Mouse (Mus musculus): ENCODE data around the gene Sash3. TPM values are rescaled to one million over a fixed set of nuclear protein-coding genes. Genes with fewer than 3 reads are reported as not detected.
A peak's percentile ranks its signal among the peaks of the same experiment; 100 is the strongest.

The Sash3 gene
- polyA plus RNA-seq, 1 experiment from 2014 or later = 9.6 TPM

- no peak overlapping the region for H3K9ac ChIP-seq (ENCODE audit: low read depth, low read length)
- ATAC-seq (ENCODE audit: low read depth) = peak; percentile 99
- peaks cover 21% of the 10 kb centered on the region for H3K4me1 ChIP-seq (ENCODE audit: control insufficient read depth, low read depth, low read length)
- H3K27ac ChIP-seq (ENCODE audit: low read length) = peak overlapping the region; percentile 61; the same call in 1 of the 2 replicates
- 38% methylated on average over 2 of the region's 2 CpGs for WGBS (ENCODE audit: insufficient replicate concordance)
- H3K36me3 ChIP-seq (ENCODE audit: control insufficient read depth, insufficient read depth) = no peaks in the 10 kb centered on the region
- H3K27me3 ChIP-seq (ENCODE audit: control insufficient read depth, insufficient read depth, low read depth, low read length) = no peaks in the 10 kb centered on the region
- H3K4me2 ChIP-seq (ENCODE audit: low read depth, low read length) = 0 out of 2 replicates have a peak overlapping the region, but pooled peaks have one; percentile 0
- H3K9me3 ChIP-seq (replicated peaks; ENCODE audit: control insufficient read depth, low read length) = no peaks in the 10 kb centered on the region
- H3K4me3 ChIP-seq (ENCODE audit: low read depth, low read length) = no peak overlapping the region
Measured at GRCm38 (mm10) chrX:48153414-48153813, 7.2 kb downstream of the Sash3 start.

GRCm38 (mm10) chrX:48153949-48154348 lies 7.7 kb downstream of the Sash3 start:
- peaks cover 21% of the 10 kb centered on the region for H3K4me1 ChIP-seq (ENCODE audit: control insufficient read depth, low read depth, low read length)
- no peak for ATAC-seq (ENCODE audit: low read depth)
- no peaks in the 10 kb centered on the region for H3K36me3 ChIP-seq (ENCODE audit: control insufficient read depth, insufficient read depth)
- H3K27me3 ChIP-seq (ENCODE audit: control insufficient read depth, insufficient read depth, low read depth, low read length) = no peaks in the 10 kb centered on the region
- H3K4me2 ChIP-seq (ENCODE audit: low read depth, low read length) = 0 out of 2 replicates have a peak overlapping the region, but pooled peaks have one; percentile 0
- WGBS (ENCODE audit: insufficient replicate concordance) = 32% methylated on average over 2 of the region's 2 CpGs
- H3K27ac ChIP-seq (ENCODE audit: low read length) = peak overlapping the region; percentile 61; the same call in 1 of the 2 replicates
- H3K9me3 ChIP-seq (replicated peaks; ENCODE audit: control insufficient read depth, low read length) = no peaks in the 10 kb centered on the region
- 0 out of 2 replicates have a peak overlapping the region, but pooled peaks have one; percentile 9 for H3K9ac ChIP-seq (ENCODE audit: low read depth, low read length)
- H3K4me3 ChIP-seq (ENCODE audit: low read depth, low read length) = no peak overlapping the region

- no peak for ATAC-seq (ENCODE audit: low read depth)
- Histone ChIP-seq H3K9me3 (replicated peaks; ENCODE audit: control insufficient read depth, low read length) (no peaks in the 10 kb centered on the region), H3K27ac (ENCODE audit: low read length) (no peak overlapping the region), H3K4me1 (ENCODE audit: control insufficient read depth, low read depth, low read length) (peaks cover 21% of the 10 kb centered on the region), H3K36me3 (ENCODE audit: control insufficient read depth, insufficient read depth) (no peaks in the 10 kb centered on the region), H3K27me3 (ENCODE audit: control insufficient read depth, insufficient read depth, low read depth, low read length) (no peaks in the 10 kb centered on the region), H3K4me2 (ENCODE audit: low read depth, low read length) (no peak overlapping the region), H3K4me3 (ENCODE audit: low read depth, low read length) (no peak overlapping the region), H3K9ac (ENCODE audit: low read depth, low read length) (no peak overlapping the region)
- 72% methylated on average over 6 of the region's 6 CpGs for WGBS (ENCODE audit: insufficient replicate concordance)
Measured at GRCm38 (mm10) chrX:48155489-48155888, 9.3 kb downstream of the Sash3 start.

- Histone ChIP-seq H3K9ac (ENCODE audit: low read depth, low read length) (no peak overlapping the region), H3K27me3 (ENCODE audit: control insufficient read depth, insufficient read depth, low read depth, low read length) (no peaks in the 10 kb centered on the region), H3K4me2 (ENCODE audit: low read depth, low read length) (no peak overlapping the region), H3K9me3 (replicated peaks; ENCODE audit: control insufficient read depth, low read length) (no peaks in the 10 kb centered on the region), H3K4me1 (ENCODE audit: control insufficient read depth, low read depth, low read length) (peaks cover 20% of the 10 kb centered on the region), H3K4me3 (ENCODE audit: low read depth, low read length) (no peak overlapping the region), H3K27ac (ENCODE audit: low read length) (no peak overlapping the region), H3K36me3 (ENCODE audit: control insufficient read depth, insufficient read depth) (no peaks in the 10 kb centered on the region)
- 71% methylated on average over 8 of the region's 8 CpGs for WGBS (ENCODE audit: insufficient replicate concordance)
- ATAC-seq (ENCODE audit: low read depth) = no peak
Measured at GRCm38 (mm10) chrX:48157396-48157795, 11.2 kb downstream of the Sash3 start.

GRCm38 (mm10) chrX:48158229-48158919 lies 12.1 kb downstream of the Sash3 start:
- ATAC-seq (ENCODE audit: low read depth) = no peak
- Histone ChIP-seq H3K27ac (ENCODE audit: low read length) (no peak overlapping the region), H3K4me3 (ENCODE audit: low read depth, low read length) (no peak overlapping the region)

GRCm38 (mm10) chrX:48169892-48170291 lies 23.7 kb downstream of the Sash3 start:
- Histone ChIP-seq H3K4me2 (ENCODE audit: low read depth, low read length) (no peak overlapping the region), H3K4me3 (ENCODE audit: low read depth, low read length) (no peak overlapping the region), H3K9ac (ENCODE audit: low read depth, low read length) (no peak overlapping the region), H3K27ac (ENCODE audit: low read length) (no peak overlapping the region), H3K9me3 (replicated peaks; ENCODE audit: control insufficient read depth, low read length) (no peaks in the 10 kb centered on the region), H3K4me1 (ENCODE audit: control insufficient read depth, low read depth, low read length) (no peaks in the 10 kb centered on the region), H3K36me3 (ENCODE audit: control insufficient read depth, insufficient read depth) (no peaks in the 10 kb centered on the region), H3K27me3 (ENCODE audit: control insufficient read depth, insufficient read depth, low read depth, low read length) (no peaks in the 10 kb centered on the region)
- ATAC-seq (ENCODE audit: low read depth) = no peak
- 61% methylated on average over 1 of the region's 1 CpGs for WGBS (ENCODE audit: insufficient replicate concordance)

More at GRCm38 (mm10) chrX:48158229-48158919, 12.1 kb downstream of the Sash3 start:
- H3K36me3 ChIP-seq (ENCODE audit: control insufficient read depth, insufficient read depth) = no peaks in the 10 kb centered on the region
- no peaks in the 10 kb centered on the region for H3K9me3 ChIP-seq (replicated peaks; ENCODE audit: control insufficient read depth, low read length)
- 70% methylated on average over 11 of the region's 11 CpGs for WGBS (ENCODE audit: insufficient replicate concordance)
- no peak overlapping the region for H3K4me2 ChIP-seq (ENCODE audit: low read depth, low read length)
- peaks cover 10% of the 10 kb centered on the region for H3K4me1 ChIP-seq (ENCODE audit: control insufficient read depth, low read depth, low read length)
- no peak overlapping the region for H3K9ac ChIP-seq (ENCODE audit: low read depth, low read length)
- no peaks in the 10 kb centered on the region for H3K27me3 ChIP-seq (ENCODE audit: control insufficient read depth, insufficient read depth, low read depth, low read length)

GRCm38 (mm10) chrX:48170368-48170767 lies 24.1 kb downstream of the Sash3 start:
- 30% methylated on average over 1 of the region's 1 CpGs for WGBS (ENCODE audit: insufficient replicate concordance)
- Histone ChIP-seq H3K9ac (ENCODE audit: low read depth, low read length) (no peak overlapping the region), H3K27ac (ENCODE audit: low read length) (no peak overlapping the region), H3K27me3 (ENCODE audit: control insufficient read depth, insufficient read depth, low read depth, low read length) (no peaks in the 10 kb centered on the region), H3K4me1 (ENCODE audit: control insufficient read depth, low read depth, low read length) (no peaks in the 10 kb centered on the region), H3K36me3 (ENCODE audit: control insufficient read depth, insufficient read depth) (no peaks in the 10 kb centered on the region), H3K4me2 (ENCODE audit: low read depth, low read length) (no peak overlapping the region), H3K9me3 (replicated peaks; ENCODE audit: control insufficient read depth, low read length) (no peaks in the 10 kb centered on the region), H3K4me3 (ENCODE audit: low read depth, low read length) (no peak overlapping the region)
- no peak for ATAC-seq (ENCODE audit: low read depth)

GRCm38 (mm10) chrX:48181844-48182243 lies 35.6 kb downstream of the Sash3 start:
- Histone ChIP-seq H3K36me3 (ENCODE audit: control insufficient read depth, insufficient read depth) (no peaks in the 10 kb centered on the region; the same call in 1 of the 2 replicates), H3K9ac (ENCODE audit: low read depth, low read length) (no peak overlapping the region), H3K27me3 (ENCODE audit: control insufficient read depth, insufficient read depth, low read depth, low read length) (no peaks in the 10 kb centered on the region), H3K4me2 (ENCODE audit: low read depth, low read length) (no peak overlapping the region), H3K4me3 (ENCODE audit: low read depth, low read length) (no peak overlapping the region), H3K27ac (ENCODE audit: low read length) (no peak overlapping the region), H3K4me1 (ENCODE audit: control insufficient read depth, low read depth, low read length) (no peaks in the 10 kb centered on the region), H3K9me3 (replicated peaks; ENCODE audit: control insufficient read depth, low read length) (no peaks in the 10 kb centered on the region)
- 62% methylated on average over 6 of the region's 6 CpGs for WGBS (ENCODE audit: insufficient replicate concordance)
- no peak for ATAC-seq (ENCODE audit: low read depth)

GRCm38 (mm10) chrX:48184703-48185102 lies 38.5 kb downstream of the Sash3 start:
- H3K9me3 ChIP-seq (replicated peaks; ENCODE audit: control insufficient read depth, low read length) = no peaks in the 10 kb centered on the region
- no peak overlapping the region for H3K4me2 ChIP-seq (ENCODE audit: low read depth, low read length)
- H3K4me3 ChIP-seq (ENCODE audit: low read depth, low read length) = no peak overlapping the region
- H3K4me1 ChIP-seq (ENCODE audit: control insufficient read depth, low read depth, low read length) = no peaks in the 10 kb centered on the region
- WGBS (ENCODE audit: insufficient replicate concordance) = 71% methylated on average over 3 of the region's 3 CpGs
- H3K9ac ChIP-seq (ENCODE audit: low read depth, low read length) = no peak overlapping the region
- H3K27ac ChIP-seq (ENCODE audit: low read length) = no peak overlapping the region
- no peaks in the 10 kb centered on the region for H3K27me3 ChIP-seq (ENCODE audit: control insufficient read depth, insufficient read depth, low read depth, low read length)
- H3K36me3 ChIP-seq (ENCODE audit: control insufficient read depth, insufficient read depth) = no peaks in the 10 kb centered on the region; the same call in 1 of the 2 replicates
- ATAC-seq (ENCODE audit: low read depth) = no peak
